Mouse (Mus musculus): ENCODE measurements at regions not wholly inside any gene's neighbourhood (a gene's known extent, or its start where the extent isn't known, plus 50 kb on each side); places are given as distances from the start of the nearest gene placed in this dataset.

- WGBS, result 61% methylated on average over 4 of the region's 4 CpGs
- Histone ChIP-seq H3K4me3 (ENCODE audit: control insufficient read depth in 1 of 2, insufficient read depth in 1 of 2, low read depth in 1 of 2, low read length in 2 of 2) (no peak overlapping the region), H3K27ac (replicated peaks in 1 of 2; ENCODE audit: control insufficient read depth in 1 of 2, insufficient read depth in 1 of 2, low read depth in 2 of 2, low read length in 2 of 2) (no peak overlapping the region), H3K27me3 (ENCODE audit: control insufficient read depth, insufficient read depth, low read length) (no peaks in the 10 kb centered on the region), H3K9me3 (ENCODE audit: control insufficient read depth, low read length) (peaks cover 3% of the 10 kb centered on the region; the same call in 1 of the 2 replicates), H3K4me2 (ENCODE audit: low read length) (no peak overlapping the region), H3K4me1 (ENCODE audit: control insufficient read depth in 2 of 2, insufficient read depth in 2 of 2, low read length in 2 of 2) (no peaks in the 10 kb centered on the region), H3K36me3 (ENCODE audit: control insufficient read depth, insufficient read depth, low read length) (no peaks in the 10 kb centered on the region), H3K9ac (ENCODE audit: low read length) (no peak overlapping the region)
- no peak for ATAC-seq (ENCODE audit: insufficient number of reproducible peaks, insufficient read depth, low FRiP score, low read depth)
Measured at GRCm38 (mm10) chr5:126967076-126967475, 274.5 kb upstream of the Tmem132c start.

- Histone ChIP-seq H3K4me1 (ENCODE audit: control insufficient read depth in 2 of 2, insufficient read depth in 2 of 2, low read length in 2 of 2) (no peaks in the 10 kb centered on the region), H3K27me3 (ENCODE audit: control insufficient read depth, insufficient read depth, low read length) (no peaks in the 10 kb centered on the region), H3K27ac (replicated peaks in 1 of 2; ENCODE audit: control insufficient read depth in 1 of 2, insufficient read depth in 1 of 2, low read depth in 2 of 2, low read length in 2 of 2) (no peak overlapping the region), H3K4me2 (ENCODE audit: low read length) (no peak overlapping the region), H3K9ac (ENCODE audit: low read length) (no peak overlapping the region), H3K4me3 (ENCODE audit: control insufficient read depth in 1 of 2, insufficient read depth in 1 of 2, low read depth in 1 of 2, low read length in 2 of 2) (no peak overlapping the region), H3K9me3 (ENCODE audit: control insufficient read depth, low read length) (peaks cover 3% of the 10 kb centered on the region; the same call in 1 of the 2 replicates), H3K36me3 (ENCODE audit: control insufficient read depth, insufficient read depth, low read length) (no peaks in the 10 kb centered on the region)
- WGBS, result 79% methylated on average over 8 of the region's 8 CpGs
- no peak for ATAC-seq (ENCODE audit: insufficient number of reproducible peaks, insufficient read depth, low FRiP score, low read depth)
Measured at GRCm38 (mm10) chr5:126969373-126969772, 272.2 kb upstream of the Tmem132c start.

GRCm38 (mm10) chr5:126971284-126971683, 270.3 kb upstream of the Tmem132c start:
- peak; percentile 50; the same call in 1 of the 2 replicates for ATAC-seq (ENCODE audit: insufficient number of reproducible peaks, insufficient read depth, low FRiP score, low read depth)
- no peak overlapping the region for H3K9ac ChIP-seq (ENCODE audit: low read length)
- H3K4me2 ChIP-seq (ENCODE audit: low read length), result no peak overlapping the region
- H3K36me3 ChIP-seq (ENCODE audit: control insufficient read depth, insufficient read depth, low read length), result no peaks in the 10 kb centered on the region
- no peak overlapping the region for H3K27ac ChIP-seq (replicated peaks in 1 of 2; ENCODE audit: control insufficient read depth in 1 of 2, insufficient read depth in 1 of 2, low read depth in 2 of 2, low read length in 2 of 2)
- H3K4me3 ChIP-seq (ENCODE audit: control insufficient read depth in 1 of 2, insufficient read depth in 1 of 2, low read depth in 1 of 2, low read length in 2 of 2), result no peak overlapping the region
- 58% methylated on average over 2 of the region's 2 CpGs for WGBS
- H3K9me3 ChIP-seq (ENCODE audit: control insufficient read depth, low read length), result no peaks in the 10 kb centered on the region
- H3K27me3 ChIP-seq (ENCODE audit: control insufficient read depth, insufficient read depth, low read length), result no peaks in the 10 kb centered on the region
- no peaks in the 10 kb centered on the region for H3K4me1 ChIP-seq (ENCODE audit: control insufficient read depth in 2 of 2, insufficient read depth in 2 of 2, low read length in 2 of 2)

- Histone ChIP-seq H3K4me1 (ENCODE audit: control insufficient read depth in 2 of 2, insufficient read depth in 2 of 2, low read length in 2 of 2) (no peaks in the 10 kb centered on the region), H3K4me3 (ENCODE audit: control insufficient read depth in 1 of 2, insufficient read depth in 1 of 2, low read depth in 1 of 2, low read length in 2 of 2) (no peak overlapping the region), H3K36me3 (ENCODE audit: control insufficient read depth, insufficient read depth, low read length) (no peaks in the 10 kb centered on the region), H3K9me3 (ENCODE audit: control insufficient read depth, low read length) (no peaks in the 10 kb centered on the region), H3K9ac (ENCODE audit: low read length) (no peak overlapping the region), H3K27me3 (ENCODE audit: control insufficient read depth, insufficient read depth, low read length) (no peaks in the 10 kb centered on the region), H3K4me2 (ENCODE audit: low read length) (no peak overlapping the region), H3K27ac (replicated peaks in 1 of 2; ENCODE audit: control insufficient read depth in 1 of 2, insufficient read depth in 1 of 2, low read depth in 2 of 2, low read length in 2 of 2) (no peak overlapping the region)
- no peak for ATAC-seq (ENCODE audit: insufficient number of reproducible peaks, insufficient read depth, low FRiP score, low read depth)
- 51% methylated on average over 1 of the region's 1 CpGs for WGBS
Measured at GRCm38 (mm10) chr5:126971981-126972380, 269.6 kb upstream of the Tmem132c start.

DNA sequence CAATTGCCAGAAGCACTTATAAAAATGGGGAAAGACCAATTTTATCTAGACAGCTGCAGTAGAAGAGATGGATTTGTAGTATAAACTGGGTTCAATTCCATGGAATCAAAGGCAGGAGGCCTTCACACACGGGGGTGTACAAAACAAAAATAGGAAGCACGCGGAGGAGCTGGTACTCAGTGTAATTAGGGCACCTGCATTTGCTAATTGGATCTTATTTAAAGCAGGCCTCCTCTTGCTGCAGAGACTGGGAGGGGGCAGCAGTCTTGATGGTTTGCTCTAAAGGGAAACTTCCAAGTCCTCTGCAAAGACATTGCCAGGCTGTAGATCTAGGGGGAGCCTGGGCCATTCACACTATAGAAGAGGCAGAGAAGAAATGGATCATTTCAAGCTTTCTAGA, 268.2 kb upstream of the Tmem132c start:
- ATAC-seq (ENCODE audit: insufficient number of reproducible peaks, insufficient read depth, low FRiP score, low read depth), result no peak
- H3K4me3 ChIP-seq (ENCODE audit: control insufficient read depth in 1 of 2, insufficient read depth in 1 of 2, low read depth in 1 of 2, low read length in 2 of 2), result no peak overlapping the region
- WGBS, result 44% methylated on average over 3 of the region's 3 CpGs
- no peaks in the 10 kb centered on the region for H3K27me3 ChIP-seq (ENCODE audit: control insufficient read depth, insufficient read depth, low read length)
- no peak overlapping the region for H3K27ac ChIP-seq (replicated peaks in 1 of 2; ENCODE audit: control insufficient read depth in 1 of 2, insufficient read depth in 1 of 2, low read depth in 2 of 2, low read length in 2 of 2)
- H3K9ac ChIP-seq (ENCODE audit: low read length), result no peak overlapping the region
- H3K4me1 ChIP-seq (ENCODE audit: control insufficient read depth in 2 of 2, insufficient read depth in 2 of 2, low read length in 2 of 2), result no peaks in the 10 kb centered on the region
- no peak overlapping the region for H3K4me2 ChIP-seq (ENCODE audit: low read length)
- H3K36me3 ChIP-seq (ENCODE audit: control insufficient read depth, insufficient read depth, low read length), result no peaks in the 10 kb centered on the region
- H3K9me3 ChIP-seq (ENCODE audit: control insufficient read depth, low read length), result peaks cover 2% of the 10 kb centered on the region; the same call in 1 of the 2 replicates

GRCm38 (mm10) chr5:126974565-126974964, 267.0 kb upstream of the Tmem132c start:
- no peak overlapping the region for H3K9ac ChIP-seq (ENCODE audit: low read length)
- 83% methylated on average over 3 of the region's 3 CpGs for WGBS
- no peak overlapping the region for H3K4me3 ChIP-seq (ENCODE audit: control insufficient read depth in 1 of 2, insufficient read depth in 1 of 2, low read depth in 1 of 2, low read length in 2 of 2)
- H3K27ac ChIP-seq (replicated peaks in 1 of 2; ENCODE audit: control insufficient read depth in 1 of 2, insufficient read depth in 1 of 2, low read depth in 2 of 2, low read length in 2 of 2), result no peak overlapping the region
- no peak overlapping the region for H3K4me2 ChIP-seq (ENCODE audit: low read length)
- no peaks in the 10 kb centered on the region for H3K4me1 ChIP-seq (ENCODE audit: control insufficient read depth in 2 of 2, insufficient read depth in 2 of 2, low read length in 2 of 2)
- H3K27me3 ChIP-seq (ENCODE audit: control insufficient read depth, insufficient read depth, low read length), result no peaks in the 10 kb centered on the region
- no peaks in the 10 kb centered on the region for H3K36me3 ChIP-seq (ENCODE audit: control insufficient read depth, insufficient read depth, low read length)
- ATAC-seq (ENCODE audit: insufficient number of reproducible peaks, insufficient read depth, low FRiP score, low read depth), result no peak
- peaks cover 6% of the 10 kb centered on the region; the same call in 1 of the 2 replicates for H3K9me3 ChIP-seq (ENCODE audit: control insufficient read depth, low read length)

GRCm38 (mm10) chr5:126995577-126995976, 246.0 kb upstream of the Tmem132c start:
- Histone ChIP-seq H3K4me3 (ENCODE audit: control insufficient read depth in 1 of 2, insufficient read depth in 1 of 2, low read depth in 1 of 2, low read length in 2 of 2) (no peak overlapping the region), H3K9me3 (ENCODE audit: control insufficient read depth, low read length) (no peaks in the 10 kb centered on the region), H3K9ac (ENCODE audit: low read length) (no peak overlapping the region), H3K27ac (replicated peaks in 1 of 2; ENCODE audit: control insufficient read depth in 1 of 2, insufficient read depth in 1 of 2, low read depth in 2 of 2, low read length in 2 of 2) (no peak overlapping the region), H3K27me3 (ENCODE audit: control insufficient read depth, insufficient read depth, low read length) (no peaks in the 10 kb centered on the region), H3K4me2 (ENCODE audit: low read length) (no peak overlapping the region), H3K4me1 (ENCODE audit: control insufficient read depth in 2 of 2, insufficient read depth in 2 of 2, low read length in 2 of 2) (no peaks in the 10 kb centered on the region), H3K36me3 (ENCODE audit: control insufficient read depth, insufficient read depth, low read length) (no peaks in the 10 kb centered on the region)
- 63% methylated on average over 6 of the region's 6 CpGs for WGBS
- ATAC-seq (ENCODE audit: insufficient number of reproducible peaks, insufficient read depth, low FRiP score, low read depth), result no peak

DNA sequence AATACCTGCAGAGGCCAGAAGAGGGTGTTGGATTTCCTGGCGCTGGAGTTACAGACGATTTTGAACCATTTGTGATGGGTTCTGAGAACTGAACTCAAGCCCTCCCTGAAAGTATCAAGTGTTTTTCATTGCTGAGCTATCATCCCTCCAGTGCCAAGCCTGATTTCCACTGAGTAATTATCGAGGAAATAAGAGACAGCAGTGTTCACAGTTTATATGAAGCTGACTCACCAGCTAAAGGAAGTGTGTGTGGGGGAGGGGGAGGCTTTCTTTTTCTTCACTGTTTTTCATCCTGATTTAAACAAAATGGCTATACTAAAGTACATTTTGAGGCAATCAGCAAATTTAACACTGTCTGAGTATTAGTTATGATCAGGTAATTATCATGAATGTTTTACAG, 227.4 kb upstream of the Tmem132c start:
- Histone ChIP-seq H3K9ac (ENCODE audit: low read length) (no peak overlapping the region), H3K36me3 (ENCODE audit: control insufficient read depth, insufficient read depth, low read length) (no peaks in the 10 kb centered on the region), H3K4me1 (ENCODE audit: control insufficient read depth in 2 of 2, insufficient read depth in 2 of 2, low read length in 2 of 2) (no peaks in the 10 kb centered on the region), H3K9me3 (ENCODE audit: control insufficient read depth, low read length) (no peaks in the 10 kb centered on the region; the same call in 1 of the 2 replicates), H3K4me3 (ENCODE audit: control insufficient read depth in 1 of 2, insufficient read depth in 1 of 2, low read depth in 1 of 2, low read length in 2 of 2) (no peak overlapping the region), H3K4me2 (ENCODE audit: low read length) (no peak overlapping the region), H3K27ac (replicated peaks in 1 of 2; ENCODE audit: control insufficient read depth in 1 of 2, insufficient read depth in 1 of 2, low read depth in 2 of 2, low read length in 2 of 2) (no peak overlapping the region), H3K27me3 (ENCODE audit: control insufficient read depth, insufficient read depth, low read length) (no peaks in the 10 kb centered on the region)
- no peak for ATAC-seq (ENCODE audit: insufficient number of reproducible peaks, insufficient read depth, low FRiP score, low read depth)
- 78% methylated on average over 3 of the region's 3 CpGs for WGBS
